Mouse (Mus musculus): Measurements from ENCODE around the gene Cntd1.

- TF ChIP-seq POLR2A (IDR thresholded peaks at IDR 0.05; ENCODE audit: insufficient read depth, low read depth, low read length) (no peak), CTCF (IDR thresholded peaks at IDR 0.05; ENCODE audit: insufficient read depth, low read depth, low read length) (no peak)
These were observed 53.7 kb downstream of the Cntd1 start for GRCm38 (mm10) chr11:101332537-101332936.

Data from olfactory bulb, adult 2 months (tissue).